Mouse (Mus musculus): Measurements from ENCODE around the gene Ssty1. TPM values are rescaled to one million over a fixed set of nuclear protein-coding genes. Genes with fewer than 3 reads are reported as not detected.
"Not testable (repeated sequence)": the region's sequence is repeated elsewhere in the genome, so short reads cannot be mapped to it uniquely, and the experiment has no call there.

The Ssty1 gene
- total RNA-seq (2014; rRNA removed) (not detected in 2 replicates), polyA plus RNA-seq (2012; rRNA removed) (not detected in 2 replicates)

DNA sequence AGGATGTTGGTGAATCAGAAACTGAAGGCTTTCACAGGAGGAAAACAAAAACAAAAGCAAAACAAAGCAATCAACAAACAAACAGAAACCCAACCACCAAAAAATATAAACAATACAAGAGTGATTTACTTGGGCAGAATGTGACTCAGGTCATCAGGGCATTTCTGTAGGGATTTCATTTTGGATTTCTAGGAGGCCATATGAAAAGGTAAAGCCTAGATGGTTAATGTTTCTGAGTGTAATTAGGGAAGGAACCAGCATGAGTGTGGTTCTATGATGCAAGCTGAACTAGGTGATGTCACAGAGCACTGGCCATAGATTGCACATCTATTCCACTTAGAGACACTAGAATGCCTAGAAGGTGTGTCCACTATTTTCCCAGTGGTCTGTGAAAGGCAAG is at the start of gene Ssty1:
Ssty1 (plus strand) TSS at position 301 of the 400 bp plus-strand sequence.
- H3K27me3 ChIP-seq (ENCODE audit: control insufficient read depth, insufficient read depth, low read length); H3K79me2 ChIP-seq (ENCODE audit: control insufficient read depth, insufficient read depth, low read length); H3K9ac ChIP-seq (ENCODE audit: low read depth, low read length); H3K4me3 ChIP-seq (ENCODE audit: insufficient read depth, low read depth, low read length); DNase-seq (ENCODE audit: extremely low read depth, low read depth, low spot score); H3K4me1 ChIP-seq (ENCODE audit: control insufficient read depth, insufficient read depth, low read length); H3K36me3 ChIP-seq (ENCODE audit: control insufficient read depth, insufficient read depth, low read length); H3K27ac ChIP-seq (replicated peaks; ENCODE audit: insufficient read depth, low read depth, low read length): not testable (repeated sequence)

- not testable (repeated sequence) for H3K4me3 ChIP-seq (ENCODE audit: insufficient read depth, low read depth, low read length); H3K36me3 ChIP-seq (ENCODE audit: control insufficient read depth, insufficient read depth, low read length); DNase-seq (ENCODE audit: extremely low read depth, low read depth, low spot score); H3K4me1 ChIP-seq (ENCODE audit: control insufficient read depth, insufficient read depth, low read length); H3K27ac ChIP-seq (replicated peaks; ENCODE audit: insufficient read depth, low read depth, low read length); H3K9ac ChIP-seq (ENCODE audit: low read depth, low read length); H3K79me2 ChIP-seq (ENCODE audit: control insufficient read depth, insufficient read depth, low read length); H3K27me3 ChIP-seq (ENCODE audit: control insufficient read depth, insufficient read depth, low read length)
- no CpG with 5 or more reads among the region's 3 CpGs for WGBS
Measured at GRCm38 (mm10) chrY:18061712-18062111, 27.2 kb upstream of the Ssty1 start, which contains the start of gene Gm21764. TSS of gene Gm21764 (minus strand) at chrY:18061812.

Other genes starting within 250 kb of the Ssty1 start
- not detected in 2 replicates for gene Gm21904, start 242.8 kb upstream of the Ssty1 start, total RNA-seq (2014; rRNA removed)
- gene Gm21904, start 242.8 kb upstream of the Ssty1 start, polyA plus RNA-seq (2012; rRNA removed), result not detected in 2 replicates
- gene Gm20772, start 214.4 kb upstream of the Ssty1 start, total RNA-seq (2014; rRNA removed), result not detected in 2 replicates
- gene Gm20772, start 214.4 kb upstream of the Ssty1 start, polyA plus RNA-seq (2012; rRNA removed), result not detected in 2 replicates
- gene Gm20831, start 214.4 kb upstream of the Ssty1 start, total RNA-seq (2014; rRNA removed), result not detected in 2 replicates
- not detected in 2 replicates for gene Gm20831, start 214.4 kb upstream of the Ssty1 start, polyA plus RNA-seq (2012; rRNA removed)
- not detected in 2 replicates for gene Srsy, start 151.8 kb upstream of the Ssty1 start, total RNA-seq (2014; rRNA removed)
- gene Srsy, start 151.8 kb upstream of the Ssty1 start, polyA plus RNA-seq (2012; rRNA removed), result not detected in 2 replicates
- gene Gm21764, start 27.3 kb upstream of the Ssty1 start, total RNA-seq (2014; rRNA removed), result not detected in 2 replicates
- gene Gm21764, start 27.3 kb upstream of the Ssty1 start, polyA plus RNA-seq (2012; rRNA removed), result not detected in 2 replicates